Mouse (Mus musculus): ENCODE results near the gene Snapin. TPM values are rescaled to one million over a fixed set of nuclear protein-coding genes. Genes with fewer than 3 reads are reported as not detected.

The Snapin gene
- 24.1 and 56.4 TPM in 2 replicates for polyA plus RNA-seq (2012; rRNA removed; ENCODE audit: low replicate concordance)

GRCm38 (mm10) chr3:90490696-90491256 is at the start of gene Snapin:
TSS of gene Snapin (minus strand) at chr3:90491033.

GRCm38 (mm10) chr3:90537141-90537904 is 46.5 kb upstream of the Snapin start, which contains the start of gene S100a16:
TSS of gene S100a16 (plus strand) at chr3:90537254.

GRCm38 (mm10) chr3:90526580-90526979 is 35.7 kb upstream of the Snapin start, which contains the start of gene S100a14:
TSS of gene S100a14 (plus strand) at chr3:90526856.

GRCm38 (mm10) chr3:90513796-90514590 is 23.2 kb upstream of the Snapin start, which contains the start of the genes S100a1 and S100a13:
TSS of gene S100a1 (minus strand) at chr3:90514392.
TSS of gene S100a13 (plus strand) at chr3:90514435.

GRCm38 (mm10) chr3:90508950-90509746 is 18.3 kb upstream of the Snapin start, which contains the start of gene Chtop:
TSS of gene Chtop (minus strand) at chr3:90509498.

GRCm38 (mm10) chr3:90475831-90476611 is 14.8 kb downstream of the Snapin start, which contains the start of gene Ilf2:
TSS of gene Ilf2 (plus strand) at chr3:90476126.

GRCm38 (mm10) chr3:90465686-90466310 is 25.0 kb downstream of the Snapin start, which contains the start of gene Npr1:
TSS of gene Npr1 (minus strand) at chr3:90465866.

Other genes starting within 250 kb of the Snapin start
- gene Creb3l4, start 247.5 kb downstream of the Snapin start, polyA plus RNA-seq (2012; rRNA removed; ENCODE audit: low replicate concordance), result 1.7 and 2.5 TPM in 2 replicates
- 99.1 and 121 TPM in 2 replicates for gene Slc39a1, start 242.9 kb downstream of the Snapin start, polyA plus RNA-seq (2012; rRNA removed; ENCODE audit: low replicate concordance)
- gene Crtc2, start 236.9 kb downstream of the Snapin start, polyA plus RNA-seq (2012; rRNA removed; ENCODE audit: low replicate concordance), result 81.9 and 84.8 TPM in 2 replicates
- 78.6 and 97.3 TPM in 2 replicates for gene Dennd4b, start 225.8 kb downstream of the Snapin start, polyA plus RNA-seq (2012; rRNA removed; ENCODE audit: low replicate concordance)
- gene Gatad2b, start 197.9 kb downstream of the Snapin start, polyA plus RNA-seq (2012; rRNA removed; ENCODE audit: low replicate concordance), result 22.3 and 24.7 TPM in 2 replicates
- 21.0 and 21.7 TPM in 2 replicates for gene Slc27a3, start 101.1 kb downstream of the Snapin start, polyA plus RNA-seq (2012; rRNA removed; ENCODE audit: low replicate concordance)
- gene Ints3, start 57.4 kb downstream of the Snapin start, polyA plus RNA-seq (2012; rRNA removed; ENCODE audit: low replicate concordance), result 26.7 and 32.2 TPM in 2 replicates
- gene Npr1, start 25.2 kb downstream of the Snapin start, polyA plus RNA-seq (2012; rRNA removed; ENCODE audit: low replicate concordance), result 102 and 127 TPM in 2 replicates
- 13.6 and 27.9 TPM in 2 replicates for gene Ilf2, start 14.9 kb downstream of the Snapin start, polyA plus RNA-seq (2012; rRNA removed; ENCODE audit: low replicate concordance)
- 32.0 and 41.4 TPM in 2 replicates for gene Chtop, start 18.5 kb upstream of the Snapin start, polyA plus RNA-seq (2012; rRNA removed; ENCODE audit: low replicate concordance)
- 164 and 343 TPM in 2 replicates for gene S100a1, start 23.4 kb upstream of the Snapin start, polyA plus RNA-seq (2012; rRNA removed; ENCODE audit: low replicate concordance)
- gene S100a13, start 23.4 kb upstream of the Snapin start, polyA plus RNA-seq (2012; rRNA removed; ENCODE audit: low replicate concordance), result 79.8 and 155 TPM in 2 replicates
- 1.7 and 5.7 TPM in 2 replicates for gene S100a14, start 35.8 kb upstream of the Snapin start, polyA plus RNA-seq (2012; rRNA removed; ENCODE audit: low replicate concordance)
- 114 and 155 TPM in 2 replicates for gene S100a16, start 46.2 kb upstream of the Snapin start, polyA plus RNA-seq (2012; rRNA removed; ENCODE audit: low replicate concordance)
- 0.93 and 1.1 TPM in 2 replicates for gene S100a3, start 69.5 kb upstream of the Snapin start, polyA plus RNA-seq (2012; rRNA removed; ENCODE audit: low replicate concordance)
- gene S100a2, start 99.2 kb upstream of the Snapin start, polyA plus RNA-seq (2012; rRNA removed; ENCODE audit: low replicate concordance), result not detected in 2 replicates
- gene Gm42674, start 110.9 kb upstream of the Snapin start, polyA plus RNA-seq (2012; rRNA removed; ENCODE audit: low replicate concordance), result not detected in 2 replicates
- gene S100a4, start 112.7 kb upstream of the Snapin start, polyA plus RNA-seq (2012; rRNA removed; ENCODE audit: low replicate concordance), result 43.9 and 97.5 TPM in 2 replicates
- gene S100a5, start 117.5 kb upstream of the Snapin start, polyA plus RNA-seq (2012; rRNA removed; ENCODE audit: low replicate concordance), result not detected in 2 replicates
- gene S100a6, start 121.8 kb upstream of the Snapin start, polyA plus RNA-seq (2012; rRNA removed; ENCODE audit: low replicate concordance), result 496 and 932 TPM in 2 replicates
- 0.43 and 2.1 TPM in 2 replicates for gene S100a7a, start 163.0 kb upstream of the Snapin start, polyA plus RNA-seq (2012; rRNA removed; ENCODE audit: low replicate concordance)
- gene S100a8, start 177.9 kb upstream of the Snapin start, polyA plus RNA-seq (2012; rRNA removed; ENCODE audit: low replicate concordance), result 0.53 and 6.2 TPM in 2 replicates
- 2.2 and 3.9 TPM in 2 replicates for gene S100a9, start 204.7 kb upstream of the Snapin start, polyA plus RNA-seq (2012; rRNA removed; ENCODE audit: low replicate concordance)
- 0.06 and 1.8 TPM in 2 replicates for gene Pglyrp4, start 235.9 kb upstream of the Snapin start, polyA plus RNA-seq (2012; rRNA removed; ENCODE audit: low replicate concordance)

All from mammary gland, adult 2 months (tissue).